Mouse (Mus musculus) gastrocnemius, postnatal 4 days (tissue): Measurements from ENCODE around the gene Hoxb4. TPM values are rescaled to one million over a fixed set of nuclear protein-coding genes. Genes with fewer than 3 reads are reported as not detected.

Experiments
- microRNA-seq: library from miRNA; unstranded; fragments of <30 nt; microRNA quantifications from one replicate; pipeline ENCODE4 v1.2.0, GENCODE M21; 2021
- total RNA-seq, 2 experiments: library from RNA; stranded (reverse); gene quantifications; 2 replicates each; pipeline ENCODE4 v1.2.3; 2021

Gene Hoxb4
- total RNA-seq, 2 experiments from 2014 or later, result 0.57 to 0.91 TPM

Small RNAs within 50 kb of the gene (microRNA-seq; reads per million reads assigned to microRNA genes)
- 1,663 reads per million, percentile 81 among the genes with 10 or more reads in this experiment for gene Mir10a

Other genes with a start within 250 kb of the Hoxb4 start
- 100 to 1,000 TPM; 830 to 870 TPM for gene Atp5g1, start 242.6 kb upstream of the Hoxb4 start, total RNA-seq
- not detected for gene Calcoco2, start 206.3 kb upstream of the Hoxb4 start, total RNA-seq
- gene Ttll6, start 184.5 kb upstream of the Hoxb4 start, total RNA-seq, result not detected
- not detected for gene Hoxb13, start 124.0 kb upstream of the Hoxb4 start, total RNA-seq
- gene Hoxb9, start 46.8 kb upstream of the Hoxb4 start, total RNA-seq, result 1 to 10 TPM; 1.1 to 1.5 TPM
- gene Hoxb8, start 36.4 kb upstream of the Hoxb4 start, total RNA-seq, result 1 to 10 TPM in 1 of 2 experiments, under 1 TPM in 1; 0.98 to 1.3 TPM
- 1 to 10 TPM; 1.8 to 2.1 TPM for gene Hoxb7, start 31.6 kb upstream of the Hoxb4 start, total RNA-seq
- 1 to 10 TPM in 1 of 2 experiments, under 1 TPM in 1; 0.62 to 1.3 TPM for gene Hoxb6, start 25.8 kb upstream of the Hoxb4 start, total RNA-seq
- 1 to 10 TPM in 1 of 2 experiments, under 1 TPM in 1; 0.80 to 1.1 TPM for gene Hoxb5, start 14.9 kb upstream of the Hoxb4 start, total RNA-seq
- gene Hoxb3, start 5.1 kb downstream of the Hoxb4 start, total RNA-seq, result 1 to 10 TPM; 1.0 to 1.3 TPM
- under 1 TPM; 0.44 to 0.93 TPM for gene Hoxb2, start 32.3 kb downstream of the Hoxb4 start, total RNA-seq
- gene Hoxb1, start 47.5 kb downstream of the Hoxb4 start, total RNA-seq, result not detected
- gene Skap1, start 146.3 kb downstream of the Hoxb4 start, total RNA-seq, result under 1 TPM in 1 of 2 experiments, not detected in 1; 0.39 TPM